Mouse (Mus musculus) lung, adult 10 weeks (tissue): ENCODE results near the gene Sirpa. TPM values are rescaled to one million over a fixed set of nuclear protein-coding genes. Genes with fewer than 3 reads are reported as not detected.

ENCODE experiments used
- polyA plus RNA-seq: library from polyadenylated mRNA; stranded (reverse); fragments of 350-450 nt; fragmentation: Illumina TruSeq; extraction: RNeasy Lipid Tissue Mini Kit (QIAGEN cat#74804); gene quantifications from one replicate; pipeline ENCODE4 v1.2.3, GENCODE M21; 2014; ENCODE audit warnings: low read depth, low replicate concordance; ENCODE audit not compliant: insufficient read depth

Gene Sirpa
- polyA plus RNA-seq = 47.9 TPM

DNA sequence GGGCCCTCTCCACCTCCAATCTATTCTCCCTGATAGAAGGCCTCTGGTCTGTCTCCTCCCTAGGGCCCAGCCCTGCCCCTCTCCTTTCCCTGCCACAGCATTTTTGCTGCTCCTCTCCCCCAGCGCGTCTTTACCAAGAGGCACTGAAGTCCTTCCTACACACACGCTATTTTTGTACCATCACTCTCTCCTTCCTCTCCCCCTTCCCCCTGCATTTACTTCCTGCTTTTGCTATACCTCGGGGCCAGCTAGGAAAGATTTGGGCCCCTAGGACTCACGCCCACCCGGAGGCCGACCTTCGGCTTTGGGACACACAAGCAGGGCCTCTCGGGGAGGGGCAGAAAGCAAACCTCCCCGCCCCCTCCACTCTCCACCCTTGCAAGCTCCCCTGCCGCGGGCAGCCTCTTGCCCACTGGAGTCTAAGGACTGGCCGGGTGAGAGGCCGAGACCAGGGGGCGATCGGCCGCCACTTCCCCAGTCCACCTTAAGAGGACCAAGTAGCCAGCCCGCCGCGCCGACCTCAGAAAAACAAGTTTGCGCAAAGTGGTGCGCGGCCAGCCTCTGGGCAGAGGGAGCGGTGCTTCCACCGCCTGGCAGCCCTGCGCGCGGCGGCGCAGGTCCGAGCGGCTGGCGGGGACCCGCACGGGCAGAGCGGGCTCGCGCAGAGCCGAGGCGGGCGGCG is at the start of gene Sirpa:
TSS of gene Sirpa (plus strand) at position 377 of the 682 bp plus-strand sequence.

Other genes starting within 250 kb of the Sirpa start
- gene Il1b, start 221.7 kb upstream of the Sirpa start, polyA plus RNA-seq = 20.2 TPM
- not detected for gene F830045P16Rik, start 56.2 kb upstream of the Sirpa start, polyA plus RNA-seq
- gene Pdyn, start 107.0 kb downstream of the Sirpa start, polyA plus RNA-seq = not detected
- 4.5 TPM for gene Stk35, start 207.7 kb downstream of the Sirpa start, polyA plus RNA-seq